In genomic region chr1:120085696-120086095, GRCm38 (mm10) we compare ENCODE assay signal across 20 mouse cellular contexts. TPM values are rescaled to one million over a fixed set of nuclear protein-coding genes. Genes with fewer than 3 reads are reported as not detected.
DNase-seq lines count a peak whose midpoint lies in the region; ATAC-seq and TF ChIP-seq lines count a peak whose summit lies in the region.
"Had no signal": no experiment of that assay in that cellular context is flagged by ENCODE, and none has a peak within 500 bp of the region (broad histone marks: within the 10 kb centered on the region; RNA-seq: fewer than 3 reads in every experiment).

No protein-coding gene starts in this region.

- TF ChIP-seq CTCF in E14TG2a.4 (conservative IDR thresholded peaks at IDR 0.05; ENCODE audit: low read length): peak; percentile 43
- no peak for TF ChIP-seq CTCF in small intestine, adult 2 months (IDR thresholded peaks at IDR 0.05; ENCODE audit: extremely low read depth, insufficient read length, insufficient replicate concordance, low read depth, low read length)
- TF ChIP-seq CTCF in hindbrain, postnatal 0 days (IDR thresholded peaks at IDR 0.05; ENCODE audit: low read depth): no peak

- ATAC-seq in granulocyte monocyte progenitor cell, adult 5-6 weeks (replicated peaks; ENCODE audit: poor library complexity, severe bottlenecking): peak; percentile 49
- ATAC-seq in hindbrain, postnatal 0 days: no peak
- ATAC-seq in heart, embryonic 11.5 days (replicated peaks; ENCODE audit: insufficient number of reproducible peaks, low FRiP score, low TSS enrichment): no peak
- ATAC-seq: forebrain, embryonic 13.5 days; forebrain, postnatal 0 days; inflammation-experienced regulatory T-cells, adult 6 months had no signal

- H3K4me1 ChIP-seq in E14TG2a.4 (replicated peaks; ENCODE audit: low read depth, low read length): peaks cover 89% of the 10 kb centered on the region
- peaks cover 15 to 41% of the 10 kb centered on the region in 2 experiments for H3K4me1 ChIP-seq in ES-E14 (ENCODE audit: control insufficient read depth in 2 of 2, insufficient read depth in 2 of 2, low read length in 2 of 2, poor library complexity in 1 of 2)
- H3K4me1 ChIP-seq in small intestine, adult 2 months (ENCODE audit: control insufficient read depth, insufficient read depth, insufficient read length, low read length): peaks cover 36% of the 10 kb centered on the region
- H3K4me1 ChIP-seq in hindbrain, postnatal 0 days (ENCODE audit: insufficient read depth, low read length): no peaks in the 10 kb centered on the region
- H3K4me1 ChIP-seq in heart, embryonic 11.5 days (ENCODE audit: control insufficient read depth, insufficient read depth, low read length): peaks cover 17% of the 10 kb centered on the region
- H3K4me1 ChIP-seq: forebrain, embryonic 13.5 days; hindbrain, embryonic 15.5 days had no signal

- 39% methylated on average over 3 of the region's 3 CpGs for WGBS in small intestine, adult 2 months
- 66% methylated on average over 3 of the region's 3 CpGs for WGBS in hindbrain, postnatal 0 days
- WGBS in heart, embryonic 11.5 days (ENCODE audit: insufficient replicate concordance): 69% methylated on average over 3 of the region's 3 CpGs

- DNase-seq in ES-E14 (ENCODE audit: low read depth, low spot score): peak; percentile 69
- no peak for DNase-seq in urinary bladder, adult 18-20 months (ENCODE audit: low spot score in 2 of 2)
- DNase-seq in hindbrain, postnatal 0 days (ENCODE audit: low spot score): no peak
- DNase-seq: adrenal gland, adult 2 months; adrenal gland, postnatal 25 days; cerebellum, adult 18-20 months; cerebellum, adult 9-11 months; cerebellum, postnatal 36 days; forebrain, postnatal 0 days; gastrocnemius, postnatal 14 days; heart, adult 11 months had no signal

- in situ Hi-C loops in ES-E14 (cut with MboI; ENCODE audit: low sequenced_read_pairs in 2 of 2, unreplicated experiment in 2 of 2): no loop called here

- H3K36me3 ChIP-seq in E14TG2a.4 (ENCODE audit: insufficient read depth, low read length) (no peaks in the 10 kb centered on the region), ES-E14 (ENCODE audit: control insufficient read depth, insufficient read depth, low read length, poor library complexity, severe bottlenecking) (no peaks in the 10 kb centered on the region)
- no peaks in the 10 kb centered on the region for H3K36me3 ChIP-seq in small intestine, adult 2 months (ENCODE audit: control insufficient read depth, insufficient read depth, low read length)
- H3K36me3 ChIP-seq in hindbrain, postnatal 0 days (ENCODE audit: insufficient read depth, low read length): no peaks in the 10 kb centered on the region
- H3K36me3 ChIP-seq in heart, embryonic 11.5 days (ENCODE audit: control insufficient read depth, insufficient read depth, low read length): no peaks in the 10 kb centered on the region
- H3K36me3 ChIP-seq: embryonic facial prominence, embryonic 10.5 days; heart, embryonic 12.5 days; hindbrain, embryonic 15.5 days had no signal

- no peaks in the 10 kb centered on the region for H3K27me3 ChIP-seq in E14TG2a.4 (ENCODE audit: insufficient read depth, low read length)
- no peaks in the 10 kb centered on the region for H3K27me3 ChIP-seq in small intestine, adult 2 months (ENCODE audit: control insufficient read depth, insufficient read depth, low read length)
- H3K27me3 ChIP-seq in hindbrain, postnatal 0 days (ENCODE audit: insufficient read depth, low read length): no peaks in the 10 kb centered on the region
- H3K27me3 ChIP-seq in heart, embryonic 11.5 days (ENCODE audit: control insufficient read depth, insufficient read depth, low read length): no peaks in the 10 kb centered on the region
- H3K27me3 ChIP-seq: forebrain, embryonic 13.5 days; heart, embryonic 12.5 days; hindbrain, embryonic 15.5 days had no signal

- H3K9me3 ChIP-seq in E14TG2a.4 (ENCODE audit: low read length): no peaks in the 10 kb centered on the region
- H3K9me3 ChIP-seq in ES-E14 (ENCODE audit: control insufficient read depth, insufficient read depth, low read depth, low read length): no peaks in the 10 kb centered on the region
- H3K9me3 ChIP-seq in hindbrain, postnatal 0 days (ENCODE audit: low read length): no peaks in the 10 kb centered on the region
- H3K9me3 ChIP-seq in heart, embryonic 11.5 days (replicated peaks; ENCODE audit: control insufficient read depth, low read length): no peaks in the 10 kb centered on the region
- H3K9me3 ChIP-seq: embryonic facial prominence, embryonic 10.5 days; forebrain, embryonic 13.5 days; heart, embryonic 12.5 days; hindbrain, embryonic 15.5 days had no signal

- H3K9ac ChIP-seq in ES-E14 (ENCODE audit: insufficient read depth, low read depth, low read length, poor library complexity, severe bottlenecking): peak overlapping the region; percentile 15; the same call in 1 of the 2 replicates
- H3K9ac ChIP-seq in hindbrain, postnatal 0 days (replicated peaks; ENCODE audit: low read length): no peak overlapping the region
- H3K9ac ChIP-seq in heart, embryonic 11.5 days (ENCODE audit: low read depth, low read length): no peak overlapping the region
- H3K9ac ChIP-seq: forebrain, embryonic 13.5 days; forebrain, postnatal 0 days; heart, embryonic 12.5 days; hindbrain, embryonic 15.5 days had no signal

- H3K4me3 ChIP-seq in E14TG2a.4 (replicated peaks; ENCODE audit: low read length): peak overlapping the region; percentile 67
- peak overlapping the region; percentile 16 to 54; a peak in 2 of 4 replicates for H3K4me3 ChIP-seq in ES-E14 (ENCODE audit: insufficient read depth in 1 of 2, low read depth in 1 of 2, low read length in 2 of 2, poor library complexity in 1 of 2, severe bottlenecking in 1 of 2)
- no peak overlapping the region for H3K4me3 ChIP-seq in small intestine, adult 2 months (ENCODE audit: low read depth, low read length)
- H3K4me3 ChIP-seq in hindbrain, postnatal 0 days (ENCODE audit: low read length): no peak overlapping the region
- no peak overlapping the region for H3K4me3 ChIP-seq in heart, embryonic 11.5 days (ENCODE audit: low read depth, low read length)
- H3K4me3 ChIP-seq: embryonic facial prominence, embryonic 10.5 days; forebrain, embryonic 13.5 days; heart, embryonic 12.5 days; hindbrain, embryonic 15.5 days had no signal

- TF ChIP-seq POLR2A in small intestine, adult 2 months (IDR thresholded peaks at IDR 0.05; ENCODE audit: low read depth, low read length): no peak

- H3K4me2 ChIP-seq in hindbrain, postnatal 0 days (ENCODE audit: low read depth, low read length): no peak overlapping the region
- H3K4me2 ChIP-seq in heart, embryonic 11.5 days: no peak overlapping the region
- H3K4me2 ChIP-seq: forebrain, embryonic 13.5 days; heart, embryonic 12.5 days; hindbrain, embryonic 15.5 days had no signal

- H3K27ac ChIP-seq in ES-E14 (ENCODE audit: insufficient read depth, low read depth, low read length, poor library complexity, severe bottlenecking): no peak overlapping the region; the same call in 1 of the 2 replicates
- H3K27ac ChIP-seq in small intestine, adult 2 months (ENCODE audit: insufficient read depth, low read depth, low read length): 0 out of 2 replicates have a peak overlapping the region, but pooled peaks have one; percentile 6
- H3K27ac ChIP-seq in hindbrain, postnatal 0 days: no peak overlapping the region
- no peak overlapping the region for H3K27ac ChIP-seq in heart, embryonic 11.5 days (ENCODE audit: low read depth, low read length)
- H3K27ac ChIP-seq: embryonic facial prominence, embryonic 10.5 days; forebrain, embryonic 13.5 days; hindbrain, embryonic 15.5 days had no signal

TF ChIP-seq in ES-E14, 5 proteins besides CTCF, POLR2A, EP300 and RAD21:
- no peak for TF ChIP-seq CHD2 (IDR thresholded peaks at IDR 0.05; ENCODE audit: low read depth, low read length)
- no peak for TF ChIP-seq MAFK (IDR thresholded peaks at IDR 0.05; ENCODE audit: insufficient read depth, low read depth, low read length)
- TF ChIP-seq HCFC1 (IDR thresholded peaks at IDR 0.05; ENCODE audit: borderline replicate concordance, insufficient read depth, low read length): no peak
- no peak for TF ChIP-seq ZNF384 (IDR thresholded peaks at IDR 0.05; ENCODE audit: low read depth, low read length)
- no peak for TF ChIP-seq ZC3H11A (IDR thresholded peaks at IDR 0.05; ENCODE audit: borderline replicate concordance, low read depth, low read length)

RNA-seq across cellular contexts. Expression of gene Tmem37, which starts 11.8 kb away (rescaled TPM):
- total RNA-seq in ES-E14 (2012; rRNA removed): 15.1 and 26.7 TPM in 2 replicates
- total RNA-seq in granulocyte monocyte progenitor cell, adult 5-6 weeks (2014; fragmentation: Nextera tagmentation): 1.3 TPM in 1 of 2 replicates, not detected in the other
- total RNA-seq in granulocyte monocyte progenitor cell, adult 5-6 weeks (2017): 0.65 TPM in 1 of 2 replicates, not detected in the other
- 121 and 171 TPM in 2 replicates for polyA plus RNA-seq in small intestine, adult 2 months (2012; rRNA removed)
- total RNA-seq in hindbrain, postnatal 0 days (2014; rRNA removed): 2.9 and 3.8 TPM in 2 replicates
- polyA plus RNA-seq in hindbrain, postnatal 0 days (2015; fragmentation: Nextera tagmentation; extraction: Ambion mirVana): 9.1 and 9.4 TPM in 2 replicates
- polyA plus RNA-seq in heart, embryonic 11.5 days (2014; fragmentation: Nextera tagmentation; extraction: Ambion mirVana): 19.1 and 19.6 TPM in 2 replicates

RNA-seq across cellular contexts. Expression of gene Dbi, which starts 35.2 kb away (rescaled TPM):
- total RNA-seq in ES-E14 (2012; rRNA removed): 210 and 259 TPM in 2 replicates
- 410 and 536 TPM in 2 replicates for total RNA-seq in granulocyte monocyte progenitor cell, adult 5-6 weeks (2014; fragmentation: Nextera tagmentation)
- total RNA-seq in granulocyte monocyte progenitor cell, adult 5-6 weeks (2017): 307 and 413 TPM in 2 replicates
- polyA plus RNA-seq in small intestine, adult 2 months (2012; rRNA removed): 419 and 468 TPM in 2 replicates
- total RNA-seq in hindbrain, postnatal 0 days (2014; rRNA removed): 529 and 602 TPM in 2 replicates
- polyA plus RNA-seq in hindbrain, postnatal 0 days (2015; fragmentation: Nextera tagmentation; extraction: Ambion mirVana): 2,773 and 3,206 TPM in 2 replicates
- polyA plus RNA-seq in heart, embryonic 11.5 days (2014; fragmentation: Nextera tagmentation; extraction: Ambion mirVana): 639 and 662 TPM in 2 replicates

RNA-seq across cellular contexts. Expression of gene 3110009E18Rik, which starts 35.3 kb away (rescaled TPM):
- 5.3 and 8.3 TPM in 2 replicates for total RNA-seq in ES-E14 (2012; rRNA removed)
- 11.4 and 12.2 TPM in 2 replicates for total RNA-seq in granulocyte monocyte progenitor cell, adult 5-6 weeks (2014; fragmentation: Nextera tagmentation)
- total RNA-seq in granulocyte monocyte progenitor cell, adult 5-6 weeks (2017): 2.2 and 4.5 TPM in 2 replicates
- polyA plus RNA-seq in small intestine, adult 2 months (2012; rRNA removed): not detected in 2 replicates
- 2.2 and 2.5 TPM in 2 replicates for total RNA-seq in hindbrain, postnatal 0 days (2014; rRNA removed)
- polyA plus RNA-seq in hindbrain, postnatal 0 days (2015; fragmentation: Nextera tagmentation; extraction: Ambion mirVana): 10.7 and 15.2 TPM in 2 replicates
- polyA plus RNA-seq in heart, embryonic 11.5 days (2014; fragmentation: Nextera tagmentation; extraction: Ambion mirVana): 11.8 and 13.1 TPM in 2 replicates

Comparison
In these comparisons a context has a peak if more than half of its experiments do, and no peak if none do; other contexts are left out.
1. H3K4me3 ChIP-seq: peak in E14TG2a.4 (single experiment) and ES-E14 (2 of 2); none in small intestine, adult 2 months (single experiment), hindbrain, postnatal 0 days (single experiment) and heart, embryonic 11.5 days (single experiment).